Mouse (Mus musculus): ENCODE measurements around the gene Gm20388. TPM values are rescaled to one million over a fixed set of nuclear protein-coding genes. Genes with fewer than 3 reads are reported as not detected.

Gene Gm20388
- polyA plus RNA-seq, 1 experiment from 2014 or later: not detected

- Histone ChIP-seq H3K9me3 (no peaks in the 10 kb centered on the region), H3K27me3 (no peaks in the 10 kb centered on the region), H3K36me3 (no peaks in the 10 kb centered on the region), H3K4me3 (no peak overlapping the region), H3K9ac (no peak overlapping the region), H3K4me2 (no peak overlapping the region), H3K27ac (no peak overlapping the region), H3K4me1 (peaks cover 4% of the 10 kb centered on the region)
- 27% methylated on average over 8 of the region's 8 CpGs for WGBS
- ATAC-seq (ENCODE audit: insufficient number of reproducible peaks, insufficient read depth, low FRiP score, low TSS enrichment, low read depth): no peak
Measured at GRCm38 (mm10) chr8:121450211-121450610, 1539.6 kb downstream of the Gm20388 start.

- no peaks in the 10 kb centered on the region for H3K9me3 ChIP-seq
- no peak overlapping the region for H3K27ac ChIP-seq
- no peaks in the 10 kb centered on the region for H3K27me3 ChIP-seq
- H3K4me2 ChIP-seq: no peak overlapping the region
- no peak overlapping the region for H3K4me3 ChIP-seq
- ATAC-seq (ENCODE audit: insufficient number of reproducible peaks, insufficient read depth, low FRiP score, low TSS enrichment, low read depth): peak; percentile 56; the same call in 1 of the 2 replicates
- WGBS: 69% methylated on average over 16 of the region's 16 CpGs
- H3K36me3 ChIP-seq: no peaks in the 10 kb centered on the region
- H3K9ac ChIP-seq: no peak overlapping the region
- peaks cover 4% of the 10 kb centered on the region for H3K4me1 ChIP-seq
Measured at GRCm38 (mm10) chr8:121451404-121452076, 1540.9 kb downstream of the Gm20388 start.

- no peak for ATAC-seq (ENCODE audit: insufficient number of reproducible peaks, insufficient read depth, low FRiP score, low TSS enrichment, low read depth)
- WGBS: 90% methylated on average over 17 of the region's 17 CpGs
- H3K4me1 ChIP-seq: peaks cover 4% of the 10 kb centered on the region
Measured at GRCm38 (mm10) chr8:121454737-121455136, 1544.1 kb downstream of the Gm20388 start.

GRCm38 (mm10) chr8:121461192-121461591 is 1550.6 kb downstream of the Gm20388 start:
- ATAC-seq (ENCODE audit: insufficient number of reproducible peaks, insufficient read depth, low FRiP score, low TSS enrichment, low read depth): no peak
- Histone ChIP-seq H3K27ac (no peak overlapping the region), H3K36me3 (no peaks in the 10 kb centered on the region), H3K4me2 (no peak overlapping the region), H3K9ac (no peak overlapping the region), H3K4me3 (no peak overlapping the region), H3K4me1 (peaks cover 6% of the 10 kb centered on the region; the same call in 1 of the 2 replicates), H3K27me3 (no peaks in the 10 kb centered on the region), H3K9me3 (no peaks in the 10 kb centered on the region)
- WGBS: 36% methylated on average over 3 of the region's 3 CpGs

More at GRCm38 (mm10) chr8:121454737-121455136, 1544.1 kb downstream of the Gm20388 start:
- Histone ChIP-seq H3K27ac (no peak overlapping the region), H3K9ac (no peak overlapping the region), H3K4me2 (no peak overlapping the region), H3K4me3 (no peak overlapping the region), H3K27me3 (no peaks in the 10 kb centered on the region), H3K9me3 (no peaks in the 10 kb centered on the region), H3K36me3 (no peaks in the 10 kb centered on the region)

GRCm38 (mm10) chr8:121462092-121462491 is 1551.5 kb downstream of the Gm20388 start:
- WGBS: 70% methylated on average over 3 of the region's 3 CpGs
- H3K27me3 ChIP-seq: no peaks in the 10 kb centered on the region
- H3K4me3 ChIP-seq: no peak overlapping the region
- ATAC-seq (ENCODE audit: insufficient number of reproducible peaks, insufficient read depth, low FRiP score, low TSS enrichment, low read depth): no peak
- no peaks in the 10 kb centered on the region for H3K36me3 ChIP-seq
- peaks cover 6% of the 10 kb centered on the region; the same call in 1 of the 2 replicates for H3K4me1 ChIP-seq
- no peak overlapping the region for H3K4me2 ChIP-seq
- H3K9me3 ChIP-seq: no peaks in the 10 kb centered on the region
- no peak overlapping the region for H3K27ac ChIP-seq
- no peak overlapping the region for H3K9ac ChIP-seq

DNA sequence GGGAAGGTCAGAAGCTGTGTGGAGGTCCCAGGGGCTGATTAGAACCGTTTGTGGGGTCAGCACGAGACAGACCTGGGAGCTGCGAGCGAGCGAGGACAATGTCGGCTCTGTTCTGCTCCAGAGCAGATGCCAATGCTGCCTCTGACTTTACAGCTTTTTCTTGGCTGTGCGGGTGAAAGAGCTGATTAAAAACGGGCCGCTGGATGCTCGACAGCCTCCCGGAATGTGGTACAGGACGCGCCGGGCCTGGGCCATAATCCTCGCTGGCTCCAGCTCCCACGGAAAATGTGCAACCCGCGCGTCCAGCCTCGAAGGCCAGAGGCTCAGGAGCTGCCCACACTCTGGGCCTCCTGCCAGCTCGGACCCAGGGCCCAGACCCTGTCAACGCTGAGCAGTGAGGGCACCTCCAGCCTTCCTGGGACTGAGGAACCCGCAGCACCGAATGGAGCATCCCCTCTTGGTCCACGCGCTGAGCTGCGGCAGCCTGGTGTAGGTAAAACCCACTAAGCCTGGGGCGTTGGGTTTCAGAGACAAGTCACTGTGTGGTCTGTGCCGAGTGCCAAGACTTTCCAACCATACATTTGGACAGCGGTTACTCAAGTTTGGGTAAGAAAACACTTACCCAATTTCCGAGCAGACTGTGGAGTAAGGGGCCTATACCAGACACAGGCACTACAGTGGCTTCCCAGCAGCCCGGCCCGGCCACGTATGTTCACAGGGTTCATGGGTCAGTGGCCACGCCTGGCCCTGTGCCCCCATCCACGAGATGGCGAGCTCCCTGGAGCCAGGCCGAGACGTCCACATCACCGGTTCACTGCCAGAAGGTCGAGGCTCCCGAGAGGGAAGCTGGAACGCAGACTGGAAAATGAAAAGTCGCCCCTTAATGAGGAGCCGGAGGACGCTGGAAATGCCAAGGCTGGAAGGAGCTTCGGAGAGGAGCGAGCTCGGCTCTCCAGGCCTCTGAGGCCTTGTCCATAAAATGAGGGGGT is 1557.7 kb downstream of the Gm20388 start:
- H3K4me2 ChIP-seq: peak overlapping the region; percentile 7

GRCm38 (mm10) chr8:121474161-121474897 is 1563.7 kb downstream of the Gm20388 start:
- Histone ChIP-seq H3K36me3 (no peaks in the 10 kb centered on the region), H3K4me3 (peak overlapping the region; percentile 9; the same call in 1 of the 2 replicates), H3K4me1 (peaks cover 38% of the 10 kb centered on the region), H3K27me3 (no peaks in the 10 kb centered on the region), H3K9ac (no peak overlapping the region), H3K27ac (peak overlapping the region; percentile 57), H3K4me2 (peak overlapping the region; percentile 48), H3K9me3 (no peaks in the 10 kb centered on the region)
- 10% methylated on average over 25 of the region's 25 CpGs for WGBS
- no peak for ATAC-seq (ENCODE audit: insufficient number of reproducible peaks, insufficient read depth, low FRiP score, low TSS enrichment, low read depth)

More for the DNA sequence above, 1557.7 kb downstream of the Gm20388 start:
- H3K27ac ChIP-seq: peak overlapping the region; percentile 93
- H3K4me3 ChIP-seq: no peak overlapping the region
- peak overlapping the region; percentile 44; the same call in 1 of the 2 replicates for H3K9ac ChIP-seq
- H3K4me1 ChIP-seq: peaks cover 26% of the 10 kb centered on the region
- H3K9me3 ChIP-seq: no peaks in the 10 kb centered on the region
- no peaks in the 10 kb centered on the region for H3K36me3 ChIP-seq
- WGBS: 39% methylated on average over 49 of the region's 49 CpGs
- no peaks in the 10 kb centered on the region for H3K27me3 ChIP-seq
- ATAC-seq (ENCODE audit: insufficient number of reproducible peaks, insufficient read depth, low FRiP score, low TSS enrichment, low read depth): peak; percentile 80

DNA sequence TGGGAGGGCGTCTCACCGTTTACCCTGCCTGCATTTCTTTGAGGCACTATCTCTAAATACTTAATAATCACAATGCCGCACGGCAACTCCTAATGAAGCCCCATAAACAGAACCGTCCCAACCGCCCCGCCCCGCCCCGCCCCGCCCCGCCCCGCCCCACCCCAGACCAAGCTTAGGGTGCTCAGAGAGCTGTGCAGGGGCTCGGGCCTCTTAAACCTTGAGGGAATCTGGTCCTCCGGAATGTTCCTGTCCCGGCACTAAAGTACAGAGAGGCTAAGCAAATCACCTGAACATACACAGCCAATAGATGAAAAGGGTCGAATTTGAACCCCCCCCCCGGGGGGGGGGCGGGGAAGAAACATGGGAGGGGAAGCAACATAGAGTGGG is 1564.2 kb downstream of the Gm20388 start:
- Histone ChIP-seq H3K27me3 (no peaks in the 10 kb centered on the region), H3K4me1 (peaks cover 43% of the 10 kb centered on the region), H3K27ac (no peak overlapping the region), H3K36me3 (no peaks in the 10 kb centered on the region), H3K9me3 (no peaks in the 10 kb centered on the region), H3K4me2 (peak overlapping the region; percentile 48), H3K4me3 (peak overlapping the region; percentile 9; the same call in 1 of the 2 replicates), H3K9ac (no peak overlapping the region)
- WGBS: 3% methylated on average over 18 of the region's 18 CpGs
- no peak for ATAC-seq (ENCODE audit: insufficient number of reproducible peaks, insufficient read depth, low FRiP score, low TSS enrichment, low read depth)

- no peak overlapping the region for H3K4me2 ChIP-seq
- peak overlapping the region; percentile 80 for H3K27ac ChIP-seq
- WGBS: 37% methylated on average over 20 of the region's 20 CpGs
- no peaks in the 10 kb centered on the region for H3K36me3 ChIP-seq
- no peaks in the 10 kb centered on the region for H3K9me3 ChIP-seq
- 0 out of 2 replicates have a peak overlapping the region, but pooled peaks have one; percentile 41 for H3K9ac ChIP-seq
- no peaks in the 10 kb centered on the region for H3K27me3 ChIP-seq
- peaks cover 65% of the 10 kb centered on the region for H3K4me1 ChIP-seq
- 0 out of 2 replicates have a peak, but pooled peaks have one; percentile 12 for ATAC-seq (ENCODE audit: insufficient number of reproducible peaks, insufficient read depth, low FRiP score, low TSS enrichment, low read depth)
- H3K4me3 ChIP-seq: no peak overlapping the region
Measured at GRCm38 (mm10) chr8:121477851-121478547, 1567.4 kb downstream of the Gm20388 start.

GRCm38 (mm10) chr8:121479144-121479543 is 1568.5 kb downstream of the Gm20388 start:
- ATAC-seq (ENCODE audit: insufficient number of reproducible peaks, insufficient read depth, low FRiP score, low TSS enrichment, low read depth): no peak
- Histone ChIP-seq H3K36me3 (no peaks in the 10 kb centered on the region), H3K9ac (no peak overlapping the region), H3K4me3 (no peak overlapping the region), H3K27me3 (no peaks in the 10 kb centered on the region), H3K9me3 (no peaks in the 10 kb centered on the region), H3K27ac (no peak overlapping the region), H3K4me1 (peaks cover 65% of the 10 kb centered on the region), H3K4me2 (no peak overlapping the region)
- WGBS: 80% methylated on average over 8 of the region's 8 CpGs
